Mouse (Mus musculus): ENCODE data around the gene Rbpms2. TPM values are rescaled to one million over a fixed set of nuclear protein-coding genes. Genes with fewer than 3 reads are reported as not detected.
"Not testable (repeated sequence)": the region's sequence is repeated elsewhere in the genome, so short reads cannot be mapped to it uniquely, and the experiment has no call there.

Gene Rbpms2
- total RNA-seq, 2 experiments from 2014 or later: 9.6 TPM; not detected in 1

DNA sequence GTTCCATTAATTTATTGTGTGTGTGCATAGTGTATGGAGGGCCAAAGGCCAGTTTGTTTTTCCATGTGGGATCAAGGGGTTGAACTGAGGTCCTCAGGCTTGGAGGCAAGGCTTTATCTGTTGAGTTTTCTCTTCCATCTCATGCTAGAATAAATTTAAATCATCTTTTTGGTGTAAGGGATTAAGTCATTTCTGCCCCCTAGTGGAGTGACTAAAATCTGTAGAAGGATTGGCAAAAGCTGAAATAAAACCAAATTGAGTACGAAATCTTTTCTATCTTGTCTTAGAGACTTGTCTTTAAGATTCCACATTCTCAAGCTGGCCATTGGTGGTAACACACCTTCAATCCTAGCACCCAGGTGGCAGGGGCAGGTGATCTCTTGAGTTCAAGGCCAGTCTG lies 53.5 kb downstream of the Rbpms2 start:
- ATAC-seq (replicated peaks; ENCODE audit: low FRiP score, poor library complexity, severe bottlenecking): no peak

DNA sequence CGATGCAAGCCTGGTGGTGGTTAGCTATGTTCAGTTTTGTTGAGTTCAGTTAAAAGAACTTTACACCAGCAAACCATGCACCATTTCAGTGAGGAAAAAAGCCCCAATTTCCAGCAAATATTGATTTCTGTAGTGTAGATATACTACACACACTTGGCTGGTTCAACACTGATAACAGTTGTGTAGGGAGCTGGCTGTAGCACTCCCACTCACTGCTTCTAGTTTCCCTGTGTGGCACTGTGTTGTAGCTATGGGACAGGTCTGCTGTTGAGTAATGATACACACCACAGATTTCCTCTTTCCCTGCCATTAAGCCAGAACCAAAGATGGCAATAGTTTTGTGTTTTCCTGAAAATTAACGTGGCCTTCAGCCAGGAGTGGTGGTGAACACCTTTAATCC lies 55.3 kb downstream of the Rbpms2 start:
- ATAC-seq (replicated peaks; ENCODE audit: low FRiP score, poor library complexity, severe bottlenecking): no peak

GRCm38 (mm10) chr9:65689869-65690268 lies 60.4 kb downstream of the Rbpms2 start:
- not testable (repeated sequence) for ATAC-seq (replicated peaks; ENCODE audit: low FRiP score, poor library complexity, severe bottlenecking)

GRCm38 (mm10) chr9:65692466-65692865 lies 63.0 kb downstream of the Rbpms2 start:
- no peak for ATAC-seq (replicated peaks; ENCODE audit: low FRiP score, poor library complexity, severe bottlenecking)

GRCm38 (mm10) chr9:65692959-65693603 lies 63.6 kb downstream of the Rbpms2 start:
- no peak for ATAC-seq (replicated peaks; ENCODE audit: low FRiP score, poor library complexity, severe bottlenecking)

- no peak for ATAC-seq (replicated peaks; ENCODE audit: low FRiP score, poor library complexity, severe bottlenecking)
These were observed 66.2 kb downstream of the Rbpms2 start for GRCm38 (mm10) chr9:65695646-65696045.

- no peak for ATAC-seq (replicated peaks; ENCODE audit: low FRiP score, poor library complexity, severe bottlenecking)
These were observed 66.9 kb downstream of the Rbpms2 start for GRCm38 (mm10) chr9:65696337-65696736.

DNA sequence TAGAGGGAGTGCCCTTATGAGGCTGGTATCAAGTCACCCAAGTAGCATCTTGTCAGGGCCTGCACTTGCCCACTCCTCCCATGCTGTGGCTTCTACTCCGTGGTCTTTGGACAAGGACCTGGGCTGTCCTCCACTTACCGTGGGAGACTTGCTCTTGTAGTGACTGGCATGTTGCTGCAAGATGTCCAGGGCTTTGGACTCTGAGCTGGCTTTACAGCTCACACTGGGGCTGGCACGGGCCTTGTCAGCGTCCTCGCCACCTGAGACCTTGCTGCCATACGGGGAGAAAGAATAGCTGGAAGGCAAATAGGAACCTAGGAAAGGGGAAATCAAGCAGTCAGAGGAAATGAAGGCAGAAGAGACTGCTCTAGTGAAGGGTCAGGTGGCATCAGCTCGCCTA lies 67.9 kb downstream of the Rbpms2 start:
- ATAC-seq (replicated peaks; ENCODE audit: low FRiP score, poor library complexity, severe bottlenecking): no peak

- no peak for ATAC-seq (replicated peaks; ENCODE audit: low FRiP score, poor library complexity, severe bottlenecking)
These were observed 68.5 kb downstream of the Rbpms2 start for GRCm38 (mm10) chr9:65697992-65698391.

GRCm38 (mm10) chr9:65700504-65700903 lies 71.1 kb downstream of the Rbpms2 start:
- ATAC-seq (replicated peaks; ENCODE audit: low FRiP score, poor library complexity, severe bottlenecking): no peak

DNA sequence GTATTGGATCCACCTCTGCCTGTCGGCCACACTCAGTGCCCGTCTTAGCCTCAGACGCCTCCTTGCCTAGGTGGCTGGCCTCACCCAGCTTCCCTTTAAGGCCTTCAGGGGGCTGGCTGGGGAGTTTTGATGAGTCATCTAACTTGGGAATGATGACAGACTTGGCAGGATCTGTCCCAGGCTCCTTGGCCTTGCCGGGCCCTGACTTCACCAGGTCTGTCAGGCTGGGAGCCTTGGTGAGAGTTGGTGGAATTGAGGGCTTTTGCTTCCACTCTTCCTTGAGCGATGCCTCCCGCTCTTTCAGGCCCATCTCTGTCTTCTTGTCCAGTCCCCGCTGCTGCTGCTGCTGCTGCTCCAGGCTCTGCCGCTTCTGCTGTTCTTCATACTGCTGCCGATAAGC lies 72.8 kb downstream of the Rbpms2 start:
- ATAC-seq (replicated peaks; ENCODE audit: low FRiP score, poor library complexity, severe bottlenecking): no peak; the same call in 1 of the 2 replicates

GRCm38 (mm10) chr9:65703241-65703640 lies 73.8 kb downstream of the Rbpms2 start:
- no peak for ATAC-seq (replicated peaks; ENCODE audit: low FRiP score, poor library complexity, severe bottlenecking)

GRCm38 (mm10) chr9:65703926-65704595 lies 74.6 kb downstream of the Rbpms2 start:
- no peak for ATAC-seq (replicated peaks; ENCODE audit: low FRiP score, poor library complexity, severe bottlenecking)

Other genes starting within 250 kb of the Rbpms2 start
- not detected in 2 replicates for gene Kbtbd13, start 238.0 kb upstream of the Rbpms2 start, total RNA-seq (2015; ENCODE audit: low replicate concordance)
- not detected in 2 replicates for gene Kbtbd13, start 238.0 kb upstream of the Rbpms2 start, total RNA-seq (2017; ENCODE audit: low replicate concordance)
- not detected in 2 replicates for gene Rasl12, start 231.1 kb upstream of the Rbpms2 start, total RNA-seq (2015; ENCODE audit: low replicate concordance)
- not detected in 2 replicates for gene Rasl12, start 231.1 kb upstream of the Rbpms2 start, total RNA-seq (2017; ENCODE audit: low replicate concordance)
- not detected in 2 replicates for gene Slc51b, start 206.7 kb upstream of the Rbpms2 start, total RNA-seq (2015; ENCODE audit: low replicate concordance)
- gene Slc51b, start 206.7 kb upstream of the Rbpms2 start, total RNA-seq (2017; ENCODE audit: low replicate concordance): not detected in 2 replicates
- gene Mtfmt, start 193.9 kb upstream of the Rbpms2 start, total RNA-seq (2015; ENCODE audit: low replicate concordance): 4.6 and 14.4 TPM in 2 replicates
- gene Mtfmt, start 193.9 kb upstream of the Rbpms2 start, total RNA-seq (2017; ENCODE audit: low replicate concordance): 1.2 and 5.5 TPM in 2 replicates
- gene Spg21, start 168.7 kb upstream of the Rbpms2 start, total RNA-seq (2015; ENCODE audit: low replicate concordance): 11.5 and 18.4 TPM in 2 replicates
- 5.8 and 6.6 TPM in 2 replicates for gene Spg21, start 168.7 kb upstream of the Rbpms2 start, total RNA-seq (2017; ENCODE audit: low replicate concordance)
- gene Ankdd1a, start 109.5 kb upstream of the Rbpms2 start, total RNA-seq (2015; ENCODE audit: low replicate concordance): not detected in 2 replicates
- not detected in 2 replicates for gene Ankdd1a, start 109.5 kb upstream of the Rbpms2 start, total RNA-seq (2017; ENCODE audit: low replicate concordance)
- gene Plekho2, start 49.6 kb upstream of the Rbpms2 start, total RNA-seq (2015; ENCODE audit: low replicate concordance): 32.3 and 42.2 TPM in 2 replicates
- gene Plekho2, start 49.6 kb upstream of the Rbpms2 start, total RNA-seq (2017; ENCODE audit: low replicate concordance): 48.6 and 54.6 TPM in 2 replicates
- 75.0 and 77.1 TPM in 2 replicates for gene Pif1, start 42.5 kb upstream of the Rbpms2 start, total RNA-seq (2015; ENCODE audit: low replicate concordance)
- gene Pif1, start 42.5 kb upstream of the Rbpms2 start, total RNA-seq (2017; ENCODE audit: low replicate concordance): 68.7 and 94.9 TPM in 2 replicates
- 3.4 and 7.2 TPM in 2 replicates for gene Oaz2, start 38.4 kb downstream of the Rbpms2 start, total RNA-seq (2015; ENCODE audit: low replicate concordance)
- 1.4 and 9.2 TPM in 2 replicates for gene Oaz2, start 38.4 kb downstream of the Rbpms2 start, total RNA-seq (2017; ENCODE audit: low replicate concordance)
- gene Zfp609, start 197.9 kb downstream of the Rbpms2 start, total RNA-seq (2015; ENCODE audit: low replicate concordance): 6.8 and 9.2 TPM in 2 replicates
- 2.4 and 2.8 TPM in 2 replicates for gene Zfp609, start 197.9 kb downstream of the Rbpms2 start, total RNA-seq (2017; ENCODE audit: low replicate concordance)

All from erythroid progenitor cell, adult 5-6 weeks (primary cell).